Mouse (Mus musculus) Patski (cell line): ENCODE results near the gene Scn4a. TPM values are rescaled to one million over a fixed set of nuclear protein-coding genes. Genes with fewer than 3 reads are reported as not detected.
"Not testable (repeated sequence)": the region's sequence is repeated elsewhere in the genome, so short reads cannot be mapped to it uniquely, and the experiment has no call there.

Experiments
- ATAC-seq: fragments of 100-300 bp; one replicate; pipeline ENCODE4 v1.8.0; 2021
- CTCF ChIA-PET: fragments of 350-600 bp; sonication (Branson Sonifier 250); formaldehyde crosslinking; loops from one replicate; lab custom pipeline; 2022; ENCODE audit warnings: inconsistent platforms; lab: Charles Lee
- POLR2A ChIA-PET: fragments of 350-600 bp; sonication (Branson Sonifier 250); formaldehyde crosslinking; loops from one replicate; lab custom pipeline; 2022; ENCODE audit warnings: antibody characterized with exemption, inconsistent platforms; lab: Charles Lee
- DNase-seq: peaks from one replicate; pipeline ENCODE4 v3.0.0-alpha.2; 2011; ENCODE audit warnings: low read depth, low spot score
- H3K27me3 ChIP-seq: fragments of 371-371 bp; one replicate; pipeline ENCODE4 v1.5.1; 2021
- CTCF ChIP-seq: fragments of 100-300 bp; IDR thresholded peaks from one replicate; pipeline ENCODE4 v1.5.1; 2021
- in situ Hi-C: fragments of 300-500 bp; cut with MboI; formaldehyde crosslinking; loops from 3 replicates; pipeline ENCODE4 v1.11.1; 2018; ENCODE audit warnings: low pct_unique_long_range_greater_than_20kb, mixed read lengths
- polyA plus RNA-seq: library from polyadenylated mRNA; unstranded; gene quantifications from one replicate; pipeline ENCODE4 v1.2.3, GENCODE M21; 2021

Scn4a gene
- 0.08 TPM for polyA plus RNA-seq

DNA sequence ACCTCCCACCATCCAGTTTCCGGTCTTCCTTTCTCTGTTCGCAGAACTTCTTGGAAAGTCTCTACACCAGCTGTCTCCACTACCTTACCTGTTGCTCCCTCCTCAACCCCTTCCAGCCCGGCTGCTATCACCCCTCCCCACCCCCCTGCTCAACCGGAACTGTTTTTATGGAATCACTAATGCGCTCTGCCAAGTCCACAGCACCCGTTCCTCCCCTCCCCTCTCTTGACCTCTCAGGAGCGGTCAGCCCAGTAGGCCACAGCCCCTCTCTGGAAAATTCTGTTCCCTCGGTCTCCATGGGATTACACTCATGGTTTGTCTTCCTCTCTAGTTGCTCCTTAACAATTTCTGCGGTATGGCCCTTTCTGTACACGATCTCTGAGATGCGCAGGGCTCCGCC, at the start of gene Scn4a:
Scn4a (minus strand) TSS at position 101 of the 400 bp plus-strand sequence.
- CTCF ChIA-PET: no interaction called here
- no peak for TF ChIP-seq CTCF
- in situ Hi-C loops: no loop called here
- DNase-seq (no peak), ATAC-seq (no peak)
- POLR2A ChIA-PET: no interaction called here
- peaks cover 12% of the 10 kb centered on the region for H3K27me3 ChIP-seq

DNA sequence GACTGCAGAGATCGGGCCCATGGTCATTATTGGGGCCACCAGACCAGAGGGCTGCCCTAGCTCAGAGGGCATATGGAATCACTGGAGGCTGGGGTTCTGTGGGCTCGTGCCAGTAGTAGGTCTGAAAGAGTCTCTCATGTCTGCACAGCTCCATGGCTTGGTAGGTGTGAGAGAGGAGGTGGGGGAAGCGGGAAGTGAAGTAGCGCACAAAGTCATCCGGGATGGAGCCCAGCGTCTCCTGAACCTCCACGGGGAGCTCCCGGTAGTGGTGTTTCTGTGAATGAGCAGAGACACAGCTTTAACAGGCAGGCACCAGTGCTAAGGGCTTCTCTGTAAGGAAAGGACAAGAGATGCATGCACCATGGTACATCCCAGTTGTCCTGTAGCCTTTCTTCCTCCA, 45.4 kb upstream of the Scn4a start:
- ATAC-seq: no peak
- DNase-seq: no peak
- POLR2A ChIA-PET: no interaction called here
- H3K27me3 ChIP-seq: no peaks in the 10 kb centered on the region
- CTCF ChIA-PET: interaction anchor here (1.3 kb wide), 1 partner anchor 12 kb away, joined by 4 read pairs; no protein-coding TSS in a partner anchor
- in situ Hi-C loops: no loop called here
- no peak for TF ChIP-seq CTCF

DNA sequence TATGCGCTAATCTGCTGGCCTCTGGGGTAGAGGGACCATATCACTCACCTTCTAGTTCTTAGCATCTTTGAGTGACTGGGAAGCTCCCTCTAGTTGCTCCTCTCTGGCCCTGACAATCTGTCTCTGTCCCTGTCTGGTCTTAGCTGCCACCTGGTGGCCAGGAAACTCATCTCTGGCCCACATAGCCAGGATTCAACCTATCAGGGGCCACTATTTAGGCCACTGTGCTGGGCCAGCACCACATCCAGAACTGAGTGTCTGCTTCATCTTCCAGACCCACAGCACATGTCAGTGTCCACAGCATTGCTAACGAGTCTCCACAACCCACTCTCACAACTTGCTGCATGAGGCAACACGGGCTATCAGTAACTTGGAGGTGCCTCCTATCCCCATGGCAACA, 44.6 kb upstream of the Scn4a start:
- DNase-seq (no peak), ATAC-seq (no peak)
- CTCF ChIA-PET: interaction anchor here (1.3 kb wide), 1 partner anchor 13 kb away, joined by 4 read pairs; no protein-coding TSS in a partner anchor
- H3K27me3 ChIP-seq: no peaks in the 10 kb centered on the region
- no peak for TF ChIP-seq CTCF
- POLR2A ChIA-PET: no interaction called here
- in situ Hi-C loops: no loop called here

DNA sequence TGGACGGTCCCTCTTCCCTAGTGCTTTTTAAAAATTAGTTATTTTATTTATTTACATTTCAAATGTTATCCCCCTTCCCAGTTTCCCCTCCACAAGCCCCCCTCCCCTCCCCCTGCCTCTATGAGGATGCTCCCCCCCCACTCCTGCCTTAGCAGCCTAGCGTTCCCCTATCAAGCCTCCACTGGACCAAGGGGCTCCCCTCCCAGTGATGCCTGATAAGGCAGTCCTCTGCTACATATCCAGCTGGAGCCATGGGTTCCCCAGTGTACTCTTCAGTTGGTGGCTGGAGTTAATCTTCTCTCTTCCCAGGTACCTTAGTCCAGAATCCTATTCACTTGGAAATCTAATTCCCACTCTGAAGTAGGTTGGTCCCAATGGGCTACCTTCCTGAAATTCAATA, 41.0 kb upstream of the Scn4a start:
- DNase-seq, CTCF ChIA-PET, H3K27me3 ChIP-seq, POLR2A ChIA-PET, ATAC-seq: not testable (repeated sequence)
- in situ Hi-C loops: loop anchor here (5.0 kb wide), 2 partner anchors 67 to 92 kb away; partner anchors contain the start of gene Gh

DNA sequence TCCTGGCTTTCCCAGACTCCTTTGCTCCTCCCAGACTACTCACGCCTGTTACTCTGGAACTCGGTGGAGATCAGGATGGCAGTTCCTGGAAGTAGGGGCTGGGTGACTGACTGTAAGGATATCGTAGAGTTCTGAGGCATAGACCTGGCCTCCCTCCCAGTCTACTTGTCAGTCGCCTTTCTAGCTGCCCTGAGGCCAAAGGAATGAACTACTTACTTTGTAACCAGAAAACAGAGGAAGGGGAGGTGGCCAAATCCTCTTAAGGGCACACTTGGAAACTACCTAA, 40.2 kb upstream of the Scn4a start:
- DNase-seq (no peak), ATAC-seq (no peak)
- ChIA-PET POLR2A (no interaction called here), CTCF (no interaction called here)
- no peak for TF ChIP-seq CTCF
- in situ Hi-C loops: loop anchor here (5.0 kb wide), 2 partner anchors 66 to 91 kb away; partner anchors contain the start of gene Gh
- no peaks in the 10 kb centered on the region for H3K27me3 ChIP-seq

DNA sequence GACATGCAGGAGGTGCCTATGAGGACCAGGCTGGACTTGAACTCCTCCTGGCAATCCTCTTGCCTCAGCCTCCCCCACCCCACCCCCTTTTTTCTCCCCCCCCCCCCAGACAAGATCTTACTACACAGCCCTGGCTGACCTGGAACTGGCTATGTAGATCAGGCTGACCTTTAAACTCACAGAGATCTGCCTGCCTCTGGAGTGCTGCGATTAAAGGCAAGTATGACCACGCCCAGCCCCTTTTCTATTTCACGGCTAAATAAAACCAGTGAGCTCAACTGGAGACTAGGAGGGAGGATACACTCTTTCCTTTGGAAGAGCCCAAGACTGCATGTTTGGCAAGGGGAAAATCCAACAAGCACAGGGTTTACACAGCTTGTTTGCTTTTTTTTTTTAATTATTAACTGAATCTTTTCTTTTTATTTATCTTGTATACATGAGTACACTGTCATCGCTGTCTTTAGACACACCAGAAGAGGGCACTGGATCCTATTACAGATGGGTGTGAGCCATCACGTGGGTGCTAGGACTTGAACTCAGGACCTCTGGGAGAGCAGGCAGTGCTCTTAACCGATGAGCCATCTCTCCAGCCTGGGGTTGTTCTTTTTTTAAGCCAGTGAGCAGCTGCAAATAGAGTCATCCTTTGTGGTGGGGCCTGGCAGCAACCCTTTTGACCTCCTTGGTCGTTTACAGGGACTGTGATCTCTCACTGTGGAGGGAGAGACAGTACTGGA, 39.7 kb upstream of the Scn4a start:
- DNase-seq (no peak), ATAC-seq (no peak)
- ChIA-PET CTCF (no interaction called here), POLR2A (no interaction called here)
- in situ Hi-C loops: loop anchor here (5.0 kb wide), 2 partner anchors 65 to 90 kb away; partner anchors contain the start of gene Gh
- H3K27me3 ChIP-seq: no peaks in the 10 kb centered on the region
- no peak for TF ChIP-seq CTCF

DNA sequence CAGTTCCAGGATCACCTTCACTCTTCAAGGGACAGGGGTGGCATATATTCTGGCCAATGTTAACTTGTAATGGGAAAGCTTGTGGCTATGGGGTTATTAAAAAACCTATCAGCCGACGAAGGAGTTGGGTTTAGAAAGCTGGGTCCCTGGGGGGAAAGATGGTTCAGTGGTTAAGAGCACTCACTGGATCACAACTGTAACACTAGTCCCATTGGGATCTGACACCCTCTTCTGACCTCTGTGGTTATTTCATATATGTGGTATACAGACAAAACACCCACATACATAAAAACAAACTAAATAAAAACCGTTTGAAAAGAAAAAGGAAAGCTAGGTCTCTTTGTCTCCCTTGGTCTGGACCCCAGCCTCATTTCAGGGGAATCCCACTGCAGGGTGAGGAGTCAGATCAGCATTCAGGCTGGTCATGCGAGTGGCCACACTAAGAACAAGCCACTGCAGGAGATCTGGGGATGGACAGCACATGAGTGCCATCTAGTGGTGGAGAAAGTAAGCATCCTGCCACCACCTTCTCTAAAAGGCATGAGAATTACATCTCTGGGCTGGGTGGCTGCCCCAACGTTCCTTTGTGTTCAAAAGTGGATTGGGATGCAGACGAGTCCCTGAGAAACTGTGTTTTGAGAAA, 38.6 kb upstream of the Scn4a start:
- H3K27me3 ChIP-seq: no peaks in the 10 kb centered on the region
- TF ChIP-seq CTCF: peak; percentile 88
- in situ Hi-C loops: loop anchor here (5.0 kb wide), 2 partner anchors 64 to 89 kb away; partner anchors contain the start of gene Gh
- CTCF ChIA-PET: interaction anchor here (1.0 to 2.1 kb wide), 6 partner anchors 9 to 135 kb away, joined by 3 to 7 read pairs (median 3); no protein-coding TSS in a partner anchor
- DNase-seq: peak; percentile 20
- no peak for ATAC-seq
- POLR2A ChIA-PET: no interaction called here

DNA sequence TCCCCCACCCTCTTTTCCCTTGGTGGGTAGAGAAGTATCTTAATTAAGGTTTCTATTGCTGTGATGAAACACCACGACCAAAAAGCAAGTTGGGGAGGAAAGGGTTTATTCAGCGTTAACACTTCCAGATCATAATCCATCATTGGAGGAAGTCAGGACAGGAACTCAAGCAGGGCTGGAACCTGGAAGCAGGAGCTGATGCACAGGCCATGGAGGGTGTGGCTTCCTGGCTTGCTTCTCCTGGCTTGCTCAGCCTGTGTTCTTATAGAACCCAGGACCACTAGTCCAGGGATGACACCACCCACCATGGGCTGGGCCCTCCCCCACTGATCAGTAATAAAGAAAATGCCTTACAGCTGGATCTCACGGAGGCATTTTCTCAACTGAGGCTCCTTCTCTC, 37.7 kb upstream of the Scn4a start:
- POLR2A ChIA-PET: no interaction called here
- DNase-seq (no peak), ATAC-seq (no peak)
- no peaks in the 10 kb centered on the region for H3K27me3 ChIP-seq
- no peak for TF ChIP-seq CTCF
- in situ Hi-C loops: loop anchor here (5.0 kb wide), 2 partner anchors 63 to 88 kb away; partner anchors contain the start of gene Gh
- CTCF ChIA-PET: interaction anchor here (1.0 to 2.1 kb wide), 6 partner anchors 9 to 134 kb away, joined by 3 to 7 read pairs (median 3); no protein-coding TSS in a partner anchor

DNA sequence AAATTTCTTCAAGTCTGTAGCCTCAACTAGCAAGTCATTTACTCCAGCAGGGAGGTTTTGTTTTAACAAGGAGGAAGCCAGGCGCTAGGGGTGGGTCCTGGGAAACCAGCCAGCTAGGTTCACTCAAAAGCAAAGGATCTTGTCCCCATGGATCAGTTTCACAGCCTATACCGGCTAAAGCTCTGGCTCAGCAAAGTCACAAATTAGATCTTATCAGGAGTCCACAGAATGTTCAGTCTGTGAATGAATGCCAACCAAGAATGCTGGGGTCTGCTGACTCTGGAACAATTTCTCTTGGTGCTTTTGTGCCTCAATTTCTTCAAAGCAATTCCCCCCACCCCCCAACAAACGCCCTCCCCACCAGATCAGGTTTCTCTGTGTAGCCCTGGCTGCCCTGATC, 36.5 kb upstream of the Scn4a start:
- no peaks in the 10 kb centered on the region for H3K27me3 ChIP-seq
- no peak for TF ChIP-seq CTCF
- ChIA-PET POLR2A (no interaction called here), CTCF (interaction anchor here (1.0 kb wide), 1 partner anchor 29 kb away, joined by 3 read pairs; no protein-coding TSS in a partner anchor)
- no peak for DNase-seq
- no peak for ATAC-seq
- in situ Hi-C loops: loop anchor here (5.0 kb wide), 2 partner anchors 62 to 87 kb away; partner anchors contain the start of gene Gh

DNA sequence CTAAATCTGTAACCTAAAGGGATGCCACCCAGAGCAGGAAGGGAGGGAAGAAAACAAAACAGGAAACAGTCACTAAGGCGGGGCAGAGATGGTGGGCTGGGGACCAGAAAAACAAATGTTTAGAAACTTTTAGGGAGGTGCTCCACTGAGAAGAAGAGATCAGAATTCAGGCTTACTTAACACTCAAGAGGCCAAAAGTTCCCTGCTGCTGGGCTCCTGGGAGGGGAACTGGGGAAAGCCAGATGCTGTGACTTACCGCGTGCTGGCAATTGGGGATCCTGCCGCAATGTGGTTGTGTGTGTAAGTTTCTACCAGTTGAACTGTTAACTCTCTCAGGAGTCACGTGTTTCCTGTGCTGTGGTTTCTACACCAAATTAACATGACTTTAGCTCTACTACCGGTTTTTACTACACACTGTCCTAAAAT, 34.7 kb upstream of the Scn4a start, which contains the start of gene Icam2:
Icam2 (minus strand) TSS at position 285 of the 426 bp plus-strand sequence.
- POLR2A ChIA-PET: no interaction called here
- no peak for DNase-seq
- no peak for ATAC-seq
- CTCF ChIA-PET: no interaction called here
- in situ Hi-C loops: no loop called here
- no peak for TF ChIP-seq CTCF
- peaks cover 3% of the 10 kb centered on the region for H3K27me3 ChIP-seq

DNA sequence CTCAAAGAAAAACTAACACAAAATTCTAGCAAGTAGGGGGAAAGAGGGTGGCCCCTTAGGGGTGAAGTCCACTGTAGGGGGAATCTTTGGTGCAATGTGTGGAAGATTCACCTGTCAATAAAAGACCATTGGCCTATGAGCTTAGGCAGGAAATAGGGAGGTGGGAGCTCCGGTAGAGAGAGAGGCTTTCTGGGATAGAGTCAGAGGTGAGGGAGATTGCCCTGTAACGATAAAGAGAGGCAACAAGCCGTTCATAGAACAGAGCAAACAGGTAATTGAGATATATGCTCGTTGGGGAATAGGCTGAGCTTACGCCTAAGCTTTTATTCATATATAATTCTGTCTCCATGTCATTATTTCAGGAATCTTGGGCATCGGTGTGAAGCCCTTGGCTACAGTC, 33.9 kb upstream of the Scn4a start:
- no peak for ATAC-seq
- ChIA-PET POLR2A (no interaction called here), CTCF (interaction anchor here (1.6 kb wide), 1 partner anchor 85 kb away, joined by 5 read pairs; no protein-coding TSS in a partner anchor)
- in situ Hi-C loops: no loop called here
- no peak for TF ChIP-seq CTCF
- DNase-seq: no peak
- peaks cover 3% of the 10 kb centered on the region for H3K27me3 ChIP-seq
